Mouse (Mus musculus) kidney, postnatal 25 days (tissue): ENCODE measurements around the gene Hmcn1.

Source experiments
- DNase-seq, 2 experiments: peaks; one replicate each; pipeline ENCODE4 v3.0.0; 2021; ENCODE audit warnings: mixed read lengths in 2 of 2

The Hmcn1 gene

DNA sequence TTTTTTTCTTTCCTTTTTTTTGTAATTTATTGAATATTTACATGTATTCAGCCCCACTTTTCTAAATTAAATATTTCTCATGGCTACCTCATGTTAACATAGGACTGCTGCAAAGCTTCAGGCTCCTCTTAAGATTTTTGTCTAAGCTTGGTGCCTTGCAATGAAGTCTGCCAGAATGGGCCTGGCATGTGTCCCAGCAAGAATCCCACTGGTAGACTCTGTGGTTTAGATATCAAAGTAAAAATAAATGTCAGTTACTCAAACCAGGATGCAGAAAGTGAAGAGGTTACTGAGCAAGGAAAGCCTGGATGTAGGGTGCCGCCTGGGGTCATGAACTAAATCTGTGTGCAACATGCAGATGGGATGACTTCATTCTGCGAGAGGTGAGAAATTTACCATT is 217.5 kb downstream of the Hmcn1 start:
- DNase-seq = no peak

DNA sequence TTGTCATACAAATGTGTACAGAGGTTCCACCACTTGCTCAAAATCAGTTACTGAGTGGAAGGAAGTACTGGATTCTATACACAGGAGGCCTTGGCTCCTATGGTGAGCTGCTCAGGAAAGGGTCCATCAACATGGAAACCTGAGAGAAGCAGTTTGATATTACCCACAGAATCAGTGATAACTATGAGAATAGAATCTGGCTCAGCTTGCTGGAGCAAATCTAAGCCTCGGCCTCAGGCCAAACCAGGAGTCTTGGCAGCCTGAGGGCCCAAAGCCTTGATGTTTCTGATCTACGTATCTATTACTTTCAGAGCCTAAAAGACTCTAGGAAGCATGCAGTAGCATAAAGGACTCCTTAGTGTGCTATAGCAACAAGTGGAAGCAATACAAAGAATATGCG is 220.3 kb downstream of the Hmcn1 start:
- no peak for DNase-seq

DNA sequence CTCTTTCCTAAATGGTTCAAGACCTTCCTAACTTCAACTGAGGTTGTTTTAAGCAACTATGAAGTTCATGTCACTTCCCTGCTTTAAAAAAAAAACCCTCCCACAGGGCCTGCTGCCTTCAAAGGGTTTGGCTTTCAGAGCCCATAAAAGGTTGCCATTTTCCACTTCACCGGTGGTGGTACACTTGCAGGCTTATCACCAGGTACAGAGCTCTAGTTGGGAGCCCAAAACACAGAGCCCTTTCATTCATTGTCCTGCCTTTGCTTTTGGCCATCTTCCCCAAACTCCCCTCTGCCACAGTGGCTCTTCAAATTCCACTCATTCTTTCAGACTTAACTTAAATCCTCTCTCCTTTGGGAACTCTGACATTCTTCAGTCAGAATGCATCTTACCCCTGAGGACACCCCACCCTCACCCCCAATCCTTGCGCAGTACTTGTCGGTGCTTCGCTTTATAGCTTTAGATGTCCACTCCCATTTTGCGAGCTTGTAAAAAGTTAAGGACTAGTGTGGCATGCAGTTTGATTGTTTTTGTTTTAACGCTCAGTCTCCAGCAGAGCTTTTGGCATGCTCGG is 222.2 kb downstream of the Hmcn1 start:
- DNase-seq = no peak

DNA sequence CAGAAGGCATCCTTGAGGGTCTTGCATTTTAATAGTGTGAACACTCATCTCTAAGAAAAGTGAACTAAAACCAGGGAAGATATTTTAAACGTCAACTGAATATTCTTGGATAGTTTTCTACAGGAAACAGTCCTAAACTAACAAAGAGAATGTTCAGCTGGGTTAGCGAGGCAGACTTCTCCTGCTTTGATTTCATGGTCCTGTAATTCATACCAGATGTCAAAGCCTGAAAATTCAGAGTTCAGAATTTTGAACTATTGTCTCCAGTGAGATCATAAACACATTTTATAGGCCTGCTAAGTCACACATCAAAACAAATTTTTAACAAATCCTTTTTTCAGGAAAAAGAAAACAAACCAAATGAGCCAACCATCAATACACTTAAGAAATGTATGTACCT is 223.4 kb downstream of the Hmcn1 start:
- no peak for DNase-seq

DNA sequence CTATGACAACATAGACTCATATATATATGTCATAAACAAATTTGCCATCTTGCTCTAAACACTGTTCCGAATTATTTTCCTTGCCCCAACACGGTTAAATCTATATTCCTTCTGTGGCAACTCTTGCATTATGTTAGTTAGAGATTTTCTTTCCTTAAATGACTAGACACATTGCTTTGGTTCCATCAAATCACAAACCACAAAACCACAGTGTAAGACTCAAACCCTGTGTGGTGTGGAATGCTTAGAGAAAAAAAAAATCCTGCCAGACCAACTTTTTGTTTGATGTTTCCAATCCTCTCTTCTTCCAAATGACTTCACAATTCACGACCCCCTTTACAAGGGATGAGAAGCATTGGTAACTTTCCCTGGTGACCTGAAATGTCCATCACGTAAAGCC is 231.6 kb downstream of the Hmcn1 start:
- DNase-seq = no peak

- no peak for DNase-seq
Measured at GRCm38 (mm10) chr1:150760801-150761331, 232.4 kb downstream of the Hmcn1 start.

- DNase-seq = peak in 1 of 2 experiments; percentile 26
Measured at GRCm38 (mm10) chr1:150759476-150760079, 233.7 kb downstream of the Hmcn1 start.

GRCm38 (mm10) chr1:150753920-150754319 is 239.3 kb downstream of the Hmcn1 start:
- DNase-seq = no peak

DNA sequence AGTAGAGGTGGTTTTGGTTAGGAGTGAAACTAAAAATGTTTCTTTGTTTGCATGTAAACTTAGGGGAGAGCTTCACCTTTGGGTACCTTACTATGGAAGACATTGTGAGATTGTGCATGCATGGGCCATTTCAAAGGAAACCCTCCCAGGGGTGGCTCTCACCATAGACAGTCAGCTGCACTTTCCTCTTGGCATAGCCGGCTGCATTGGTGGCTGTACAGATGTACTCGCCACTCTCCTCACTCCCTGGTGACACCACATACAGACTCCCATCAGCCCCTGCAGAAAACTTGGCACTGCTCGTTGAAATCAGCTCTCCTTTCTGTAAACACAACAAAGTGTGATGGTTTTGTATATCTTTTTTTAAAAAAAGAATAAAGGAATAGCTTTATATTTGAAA is 244.5 kb downstream of the Hmcn1 start:
- no peak for DNase-seq

DNA sequence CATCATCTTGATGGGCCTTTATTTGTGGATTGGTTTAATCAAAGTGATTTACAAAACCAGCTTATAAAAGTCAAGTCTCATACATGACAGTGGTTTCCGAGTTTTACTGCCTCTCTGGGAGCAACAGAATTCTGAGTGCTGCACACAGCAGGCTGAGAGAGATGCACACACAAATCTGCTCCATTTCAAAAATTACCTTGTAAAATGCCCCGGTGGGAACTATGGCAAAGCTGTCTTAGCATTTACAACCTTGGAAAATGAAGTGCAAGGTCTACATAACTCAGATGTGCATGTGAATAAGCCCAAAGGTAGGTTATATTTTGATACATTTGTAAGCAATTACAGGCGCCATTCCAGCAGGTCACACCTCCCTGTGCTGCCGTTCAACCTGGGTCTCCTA is 245.5 kb downstream of the Hmcn1 start:
- DNase-seq = no peak

DNA sequence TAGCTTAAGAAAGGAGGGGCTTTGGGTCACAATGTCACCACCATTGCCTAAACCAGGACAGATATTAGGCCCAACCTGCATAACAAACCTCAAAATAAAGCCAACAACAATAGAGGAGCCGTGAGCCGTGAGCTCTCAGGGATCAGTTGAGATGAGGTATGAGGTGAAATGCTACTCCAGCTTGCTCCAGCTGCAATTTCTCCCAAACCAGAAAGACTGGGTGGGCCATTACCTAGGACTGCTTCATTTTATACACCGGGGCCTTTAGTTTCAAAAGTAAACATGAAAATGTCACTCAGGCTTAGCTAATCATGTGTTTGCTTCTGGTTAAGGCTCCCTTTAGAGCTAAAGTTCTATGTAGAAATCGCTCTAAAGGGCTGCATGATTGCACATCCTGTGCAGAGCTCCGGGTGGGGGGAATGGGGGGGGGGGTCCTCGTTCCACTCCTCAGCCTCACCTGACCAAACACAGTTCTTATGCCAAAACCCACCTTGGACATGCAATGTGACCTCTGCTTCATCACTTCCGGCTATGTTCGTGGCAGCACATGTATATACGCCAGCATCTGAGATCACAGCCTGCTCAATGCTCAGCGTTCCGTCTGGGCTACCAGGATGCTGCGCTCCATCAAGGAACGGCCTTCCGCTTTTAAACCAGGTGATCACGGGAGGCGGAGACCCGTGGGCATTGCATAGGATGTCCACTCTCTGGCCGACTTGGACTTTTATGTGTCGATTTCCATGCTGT is 250.0 kb downstream of the Hmcn1 start:
- peak in 1 of 2 experiments; percentile 36 for DNase-seq

GRCm38 (mm10) chr1:150742376-150743087 is 250.7 kb downstream of the Hmcn1 start:
- DNase-seq = no peak

DNA sequence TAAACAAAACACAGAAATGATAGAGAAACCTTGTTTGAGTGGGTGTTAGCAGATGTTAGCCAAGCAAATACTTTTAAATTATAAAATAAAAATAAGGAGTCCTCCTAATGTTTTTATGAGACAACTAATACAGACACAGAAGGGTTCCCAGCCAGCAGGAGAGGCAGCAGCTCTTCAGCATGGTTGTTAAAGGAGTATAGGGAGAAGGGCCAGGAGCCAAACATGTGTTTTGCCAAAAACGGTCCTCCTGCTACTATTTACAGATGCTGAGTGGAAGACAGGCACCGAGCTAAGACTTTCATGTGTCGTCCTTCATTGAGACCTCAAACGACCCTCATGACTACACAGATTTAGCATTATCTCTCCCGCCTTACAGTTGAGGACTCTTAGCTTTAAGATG is 281.8 kb downstream of the Hmcn1 start:
- no peak for DNase-seq

GRCm38 (mm10) chr1:150706502-150706901 is 286.7 kb downstream of the Hmcn1 start:
- no peak for DNase-seq

- no peak for DNase-seq
Measured at GRCm38 (mm10) chr1:150697749-150698148, 295.5 kb downstream of the Hmcn1 start.

- no peak for DNase-seq
Measured at GRCm38 (mm10) chr1:150682044-150682443, 311.2 kb downstream of the Hmcn1 start.

- no peak for DNase-seq
Measured at GRCm38 (mm10) chr1:150681433-150681832, 311.8 kb downstream of the Hmcn1 start.

- DNase-seq = no peak
Measured at GRCm38 (mm10) chr1:150681006-150681405, 312.2 kb downstream of the Hmcn1 start.

GRCm38 (mm10) chr1:150680345-150680744 is 312.9 kb downstream of the Hmcn1 start:
- no peak for DNase-seq

GRCm38 (mm10) chr1:150645314-150645713 is 347.9 kb downstream of the Hmcn1 start:
- DNase-seq = no peak

GRCm38 (mm10) chr1:150639522-150639921 is 353.7 kb downstream of the Hmcn1 start:
- DNase-seq = no peak

DNA sequence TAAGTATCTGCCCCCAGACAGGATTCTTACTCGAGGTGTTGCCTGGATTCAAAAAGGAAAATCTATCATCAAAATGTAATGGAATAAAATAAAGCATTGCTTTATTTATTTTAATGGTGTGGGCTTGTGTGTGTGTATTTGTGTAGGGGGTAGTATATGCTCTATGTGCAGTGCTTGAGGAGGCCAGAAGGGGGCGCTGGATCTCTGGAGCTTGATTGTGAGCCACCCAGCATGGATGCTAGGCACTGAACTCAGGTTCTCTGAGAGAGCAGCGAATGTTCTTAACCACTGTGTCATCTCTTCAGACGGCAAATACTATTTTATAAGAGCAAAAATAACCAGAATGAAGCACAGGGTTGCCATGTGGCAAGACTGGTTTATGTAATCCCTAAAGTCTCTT is 360.7 kb downstream of the Hmcn1 start:
- DNase-seq = no peak

GRCm38 (mm10) chr1:150631856-150632171 is 361.4 kb downstream of the Hmcn1 start:
- DNase-seq = no peak
